Mouse (Mus musculus): ENCODE results near the gene Gm16440.
"Not testable (repeated sequence)": the region's sequence is repeated elsewhere in the genome, so short reads cannot be mapped to it uniquely, and the experiment has no call there.

Gm16440 gene

DNA sequence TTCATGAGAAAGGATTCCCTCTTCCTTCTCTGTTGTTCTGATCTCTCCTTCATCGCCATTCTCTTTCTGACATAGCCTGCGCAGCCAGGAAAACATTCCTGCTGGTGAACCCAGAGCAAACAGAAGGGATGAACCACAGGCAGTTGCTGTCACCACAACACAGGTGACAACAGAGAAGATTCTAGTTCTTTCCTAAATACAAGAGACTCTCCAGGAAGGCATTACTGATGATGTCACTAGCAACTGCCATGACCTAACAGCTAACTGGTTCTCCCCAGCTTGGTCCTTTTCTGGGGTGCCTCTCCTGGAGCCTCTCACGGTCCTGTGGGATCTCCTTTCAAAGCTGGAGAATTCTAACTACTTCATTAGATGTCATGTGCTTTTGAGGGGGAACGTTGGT lies at the start of gene Gm16440:
Gene Gm16440 (minus strand): TSS at position 101 of the 400 bp plus-strand sequence.
- in situ Hi-C loops (cut with MboI; ENCODE audit: low sequenced_read_pairs) = not testable (repeated sequence)

DNA sequence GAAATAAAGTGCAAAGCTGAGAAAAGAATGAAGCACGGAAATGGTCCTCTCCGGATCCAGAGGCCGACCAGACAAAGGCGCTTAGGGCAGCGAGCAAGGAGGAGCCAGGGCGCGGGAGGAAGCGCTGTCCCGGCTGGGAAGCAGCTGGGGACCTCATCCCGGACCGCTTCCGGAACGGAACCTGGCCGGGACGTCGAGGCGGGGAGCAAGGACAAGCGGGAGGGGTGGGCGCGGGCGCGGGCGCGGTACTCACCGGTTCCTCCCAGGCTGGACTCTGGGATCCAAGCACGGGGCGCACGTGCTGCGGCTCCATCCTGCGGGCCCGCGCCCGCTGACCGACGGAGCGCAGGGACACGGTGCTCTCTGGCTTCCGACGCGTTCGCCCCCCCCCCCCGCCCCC lies 36.6 kb upstream of the Gm16440 start:
- in situ Hi-C loops (cut with MboI; ENCODE audit: low sequenced_read_pairs) = not testable (repeated sequence)

DNA sequence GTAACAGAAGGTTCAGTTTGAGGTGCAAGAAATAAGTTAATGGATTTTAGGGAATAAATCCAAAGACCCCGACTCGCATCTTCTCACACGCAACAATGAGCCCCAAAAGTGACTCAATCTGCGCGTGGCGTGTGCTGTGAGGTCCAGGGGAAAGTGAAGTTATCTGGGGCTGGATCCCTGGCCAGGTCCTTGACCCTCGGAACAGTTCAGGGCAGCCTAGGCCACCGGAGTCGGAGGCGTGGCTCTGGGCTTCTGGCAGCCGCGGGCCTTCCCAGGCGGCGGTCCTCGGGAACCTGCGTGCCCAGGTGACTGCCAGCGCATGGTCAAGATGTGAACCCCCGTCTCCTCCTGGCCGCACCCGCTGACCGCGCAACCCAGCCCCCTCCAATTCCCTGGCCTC lies 36.2 kb upstream of the Gm16440 start:
- in situ Hi-C loops (cut with MboI; ENCODE audit: low sequenced_read_pairs) = not testable (repeated sequence)

DNA sequence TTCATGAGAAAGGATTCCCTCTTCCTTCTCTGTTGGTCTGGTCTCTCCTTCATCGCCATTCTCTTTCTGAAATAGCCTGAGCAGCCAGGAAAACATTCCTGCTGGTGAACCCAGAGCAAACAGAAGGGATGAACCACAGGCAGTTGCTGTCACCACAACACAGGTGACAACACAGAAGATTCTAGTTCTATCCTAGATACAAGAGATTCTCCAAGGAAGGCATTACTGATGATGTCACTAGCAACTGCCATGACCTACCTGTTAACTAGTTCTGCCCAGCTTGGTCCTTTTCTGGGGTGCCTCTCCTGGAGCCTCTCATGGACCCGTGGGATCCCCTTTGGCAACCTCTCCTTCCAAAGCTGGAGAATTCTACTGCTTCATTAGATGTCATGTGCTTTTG lies 22.3 kb upstream of the Gm16440 start, which contains the start of gene Gm3591:
Gene Gm3591 (minus strand): TSS at position 101 of the 400 bp plus-strand sequence.
- in situ Hi-C loops (cut with MboI; ENCODE audit: low sequenced_read_pairs) = not testable (repeated sequence)

DNA sequence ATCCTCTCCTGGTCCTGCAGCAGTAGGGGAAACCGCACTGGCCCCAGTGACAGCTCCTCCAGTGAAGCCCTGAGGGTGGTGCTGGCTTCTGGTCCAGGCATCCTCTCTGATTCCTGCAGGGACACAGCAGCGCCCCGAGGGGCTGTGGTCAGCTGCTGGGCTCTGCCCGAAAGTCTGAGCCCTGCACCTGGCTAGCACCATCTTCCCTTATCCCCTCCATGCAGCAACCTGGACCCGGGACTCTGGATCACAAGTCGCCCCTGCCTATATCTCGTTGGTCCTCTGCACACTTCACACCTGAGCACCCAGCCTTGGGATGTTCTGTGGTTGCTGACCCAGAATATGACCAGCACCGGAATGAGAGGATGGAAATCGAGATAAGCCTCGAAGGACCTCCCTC lies 46.5 kb downstream of the Gm16440 start, which contains the start of gene Gm3618:
Gene Gm3618 (minus strand): TSS at position 101 of the 400 bp plus-strand sequence.
- in situ Hi-C loops (cut with MboI; ENCODE audit: low sequenced_read_pairs) = not testable (repeated sequence)
